Mouse (Mus musculus) liver, adult (tissue): ENCODE results near the gene Pth2r.

Experiments used
- GATA4 ChIP-seq: IDR thresholded peaks from 2 replicates; pipeline ENCODE4 v1.6.1; 2014; ENCODE audit warnings: mild to moderate bottlenecking, low read length; ENCODE audit not compliant: insufficient replicate concordance

The Pth2r gene

GRCm38 (mm10) chr1:65281756-65282155 lies at the start of gene Pth2r:
Pth2r (plus strand) TSS chr1:65282056.
- no peak for TF ChIP-seq GATA4

DNA sequence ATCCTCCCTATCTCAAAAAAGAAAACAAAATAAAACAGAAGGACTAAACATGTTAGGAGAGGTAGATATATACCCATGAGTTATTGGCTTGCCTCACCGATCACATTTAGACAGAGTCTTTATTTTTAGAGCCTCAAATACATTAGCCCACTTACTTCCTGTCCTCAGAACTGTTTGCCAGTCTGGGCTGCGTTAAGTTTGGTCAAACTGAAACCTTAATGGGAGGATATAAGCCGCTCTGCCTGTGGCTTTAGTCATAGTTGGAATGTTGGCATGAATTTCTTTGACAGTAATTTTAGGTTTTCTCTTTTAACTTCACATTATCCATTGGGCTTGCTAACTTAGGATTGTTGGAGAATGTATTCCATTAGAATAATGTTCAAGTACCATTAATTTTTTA lies 44.1 kb upstream of the Pth2r start:
- no peak for TF ChIP-seq GATA4

GRCm38 (mm10) chr1:65245637-65246036 lies 36.2 kb upstream of the Pth2r start:
- TF ChIP-seq GATA4: no peak

- no peak for TF ChIP-seq GATA4
Measured at GRCm38 (mm10) chr1:65280461-65280860, 1.4 kb upstream of the Pth2r start.

DNA sequence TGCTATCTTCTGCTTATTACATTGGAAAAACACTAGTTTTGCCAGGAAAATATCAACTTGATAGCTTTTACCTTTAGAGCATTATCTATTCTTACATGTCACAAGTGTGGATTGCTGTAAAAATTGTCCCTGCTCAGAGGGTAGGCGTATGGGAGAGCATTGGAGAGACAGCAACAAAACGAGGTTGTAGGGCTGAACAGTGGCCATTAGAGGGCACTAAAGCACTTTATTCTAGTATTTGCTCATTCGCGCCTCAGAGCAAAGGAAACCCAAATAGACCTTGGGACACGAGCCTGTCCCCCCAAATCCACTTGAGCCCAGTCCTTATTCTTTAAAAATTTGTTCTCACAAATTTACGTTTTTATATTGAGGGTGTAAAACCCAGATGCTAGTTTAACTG lies 910 bp downstream of the Pth2r start:
- no peak for TF ChIP-seq GATA4

DNA sequence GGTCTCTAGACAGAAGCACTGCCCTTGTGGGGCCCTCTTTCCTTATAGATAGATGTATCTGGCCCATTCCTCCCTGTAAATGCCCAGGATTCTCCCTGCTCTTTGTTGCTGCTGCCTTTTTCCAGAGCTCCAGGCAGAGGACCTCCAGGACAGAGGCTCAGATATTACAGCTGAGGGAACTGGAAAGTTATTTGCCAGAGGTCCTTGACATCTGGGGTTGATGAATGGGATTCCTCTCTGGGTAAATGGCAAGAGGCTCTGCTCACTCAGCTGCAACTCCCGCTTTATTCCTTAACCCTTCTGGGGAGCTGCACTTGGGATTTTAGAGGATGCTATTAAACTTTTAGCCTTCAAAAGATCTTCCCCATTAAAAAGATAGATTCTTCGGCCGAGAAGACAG lies 26.6 kb downstream of the Pth2r start:
- TF ChIP-seq GATA4: no peak

DNA sequence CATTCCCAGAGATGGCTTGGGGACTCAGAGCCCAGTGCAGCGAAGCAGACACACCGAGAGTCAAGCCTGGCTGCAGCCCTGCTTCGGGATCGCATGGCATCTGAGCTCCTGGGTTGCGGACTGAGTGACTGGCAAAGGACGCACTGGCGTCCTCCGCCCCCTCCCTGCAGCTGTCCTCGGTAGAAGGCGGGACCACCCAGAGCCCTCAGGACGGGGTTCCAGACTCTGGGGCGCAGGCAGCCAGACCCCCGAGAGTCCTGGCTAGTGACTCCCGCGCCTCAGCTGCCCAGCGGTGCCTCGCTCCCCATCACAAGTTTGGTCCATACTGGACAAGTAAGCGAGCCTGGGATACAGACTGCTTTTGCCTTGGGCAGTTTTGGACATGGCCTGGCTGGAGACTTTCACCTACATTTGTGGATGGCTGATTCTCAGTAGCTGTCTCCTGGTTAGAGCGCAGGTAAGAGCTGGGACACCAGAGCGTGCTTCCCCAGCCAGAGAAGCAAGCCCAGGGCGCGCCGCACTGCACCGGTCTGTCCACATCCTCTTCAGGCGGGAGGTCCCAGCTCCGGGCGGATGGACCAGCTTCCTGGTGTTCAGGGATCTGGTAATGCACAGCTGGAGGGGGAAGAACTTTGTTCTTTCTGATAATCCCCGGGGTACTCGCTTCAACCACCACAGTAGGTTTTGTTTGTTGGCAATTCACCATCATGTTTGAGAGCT lies 29.5 kb downstream of the Pth2r start:
- TF ChIP-seq GATA4: no peak

- no peak for TF ChIP-seq GATA4
Measured at GRCm38 (mm10) chr1:65312118-65312517, 30.3 kb downstream of the Pth2r start.

- no peak for TF ChIP-seq GATA4
Measured at GRCm38 (mm10) chr1:65312896-65313295, 31.0 kb downstream of the Pth2r start.

- no peak for TF ChIP-seq GATA4
Measured at GRCm38 (mm10) chr1:65314054-65315021, 32.5 kb downstream of the Pth2r start.

GRCm38 (mm10) chr1:65315022-65315407 lies 33.2 kb downstream of the Pth2r start:
- TF ChIP-seq GATA4: no peak

- TF ChIP-seq GATA4: no peak
Measured at GRCm38 (mm10) chr1:65334026-65334425, 52.2 kb downstream of the Pth2r start.

DNA sequence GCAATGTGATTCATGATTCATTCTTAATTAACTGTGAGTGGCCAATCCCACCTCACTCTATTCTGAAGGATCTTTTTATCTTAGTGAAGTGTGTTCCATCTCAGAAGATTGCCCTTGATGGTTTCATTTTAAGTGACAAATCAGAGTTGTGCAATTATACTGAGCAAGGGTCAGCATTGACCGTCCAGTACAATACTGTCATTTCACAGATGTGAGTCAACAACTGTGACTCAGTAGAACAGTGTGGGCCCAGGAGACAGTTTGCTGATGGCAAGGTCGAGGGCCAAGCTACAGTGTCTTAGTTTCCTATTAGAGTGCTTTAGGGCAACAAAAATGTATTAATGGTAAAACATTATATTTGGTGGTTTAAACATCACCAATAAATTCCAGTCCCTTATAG lies 55.9 kb downstream of the Pth2r start:
- no peak for TF ChIP-seq GATA4

GRCm38 (mm10) chr1:65340240-65340639 lies 58.4 kb downstream of the Pth2r start:
- TF ChIP-seq GATA4: no peak

DNA sequence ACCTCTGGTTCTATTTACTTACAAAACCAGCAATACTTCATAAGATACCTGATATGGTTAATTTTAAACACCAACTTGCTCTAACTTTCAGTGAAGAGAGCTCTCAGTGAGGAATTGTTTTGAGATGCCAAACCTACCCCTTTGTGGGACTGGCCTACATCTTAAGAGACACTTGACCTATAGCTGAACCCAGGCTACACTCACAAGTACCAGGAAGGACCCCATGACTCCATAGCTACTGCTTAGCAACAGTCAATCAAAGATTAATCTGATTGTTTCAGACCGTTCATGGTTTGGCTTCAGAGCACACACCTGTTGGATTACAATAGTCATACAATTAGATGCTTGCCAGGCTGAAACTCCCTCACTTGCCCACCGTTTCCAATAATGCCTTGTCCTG lies 71.1 kb downstream of the Pth2r start:
- TF ChIP-seq GATA4: no peak

- no peak for TF ChIP-seq GATA4
Measured at GRCm38 (mm10) chr1:65354153-65354552, 72.3 kb downstream of the Pth2r start.

DNA sequence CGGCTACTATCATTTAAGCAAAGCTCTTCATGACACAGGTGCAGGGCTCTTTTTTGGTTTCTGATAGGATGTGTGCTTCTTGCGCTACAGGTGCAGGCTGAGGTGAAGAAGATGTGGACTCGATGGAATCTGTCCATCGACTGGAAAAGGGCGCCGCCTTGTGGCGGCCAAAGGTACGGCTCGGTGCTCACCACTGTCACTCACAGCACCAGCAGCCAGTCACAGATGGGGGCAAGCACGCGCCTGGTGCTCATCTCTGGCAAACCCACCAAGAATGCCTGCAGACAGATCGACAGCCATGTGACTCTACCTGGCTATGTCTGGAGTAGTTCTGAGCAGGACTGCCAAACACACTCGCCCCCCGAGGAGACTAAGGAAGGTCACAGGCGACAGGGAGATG lies 106.5 kb downstream of the Pth2r start:
- no peak for TF ChIP-seq GATA4

- no peak for TF ChIP-seq GATA4
Measured at GRCm38 (mm10) chr1:65389621-65390020, 107.8 kb downstream of the Pth2r start.
